Mouse (Mus musculus) kidney, adult 2 months (tissue): ENCODE results near the gene Ypel3.

Experiments used
- CTCF ChIP-seq: fragments of 200-500 bp; conservative IDR thresholded peaks from 2 replicates; pipeline ENCODE4 v1.5.1; 2011; ENCODE audit warnings: low read depth, mild to moderate bottlenecking, control low read depth, low read length, moderate library complexity, mixed read lengths; ENCODE audit not compliant: insufficient read depth, insufficient read length
- POLR2A ChIP-seq: fragments of 200-500 bp; IDR thresholded peaks from one replicate; pipeline ENCODE4 v1.6.1; 2011; ENCODE audit warnings: low read depth, low read length, control low read depth

- no peak for TF ChIP-seq POLR2A
- TF ChIP-seq CTCF, result no peak
Measured at GRCm38 (mm10) chr7:126815726-126816222, 39.0 kb downstream of the Ypel3 start.
